Mouse (Mus musculus): Measurements from ENCODE around the gene Olfr384.
"Not testable (repeated sequence)": the region's sequence is repeated elsewhere in the genome, so short reads cannot be mapped to it uniquely, and the experiment has no call there.

The Olfr384 gene

GRCm38 (mm10) chr11:73598294-73598693, at the start of gene Olfr384:
TSS of gene Olfr384 (plus strand) at chr11:73598594.
- no peak for DNase-seq (ENCODE audit: extremely low read depth, low read depth, low spot score)

- DNase-seq (ENCODE audit: extremely low read depth, low read depth, low spot score) = no peak
Observed at GRCm38 (mm10) chr11:73579871-73580270, 18.5 kb upstream of the Olfr384 start.

DNA sequence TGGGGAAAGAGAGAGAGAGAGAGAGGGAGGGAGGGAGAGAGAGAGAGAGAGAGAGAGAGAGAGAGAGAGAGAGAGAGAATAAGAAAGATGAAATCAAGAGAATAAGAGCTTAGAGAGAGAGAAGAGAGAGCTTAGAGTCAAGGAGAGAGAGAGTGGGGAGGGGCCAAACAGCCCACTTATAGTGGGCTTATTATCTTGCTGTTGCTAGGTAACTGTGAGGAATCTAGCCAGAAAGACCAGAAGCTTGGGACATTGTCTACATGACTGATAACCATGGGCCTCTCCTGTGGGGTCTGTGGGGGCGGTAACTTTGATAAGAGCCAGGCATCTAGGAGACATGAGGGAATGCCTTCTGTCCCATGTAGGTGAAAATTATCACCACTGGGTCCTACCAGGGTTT, 15.2 kb upstream of the Olfr384 start:
- DNase-seq (ENCODE audit: extremely low read depth, low read depth, low spot score) = not testable (repeated sequence)

DNA sequence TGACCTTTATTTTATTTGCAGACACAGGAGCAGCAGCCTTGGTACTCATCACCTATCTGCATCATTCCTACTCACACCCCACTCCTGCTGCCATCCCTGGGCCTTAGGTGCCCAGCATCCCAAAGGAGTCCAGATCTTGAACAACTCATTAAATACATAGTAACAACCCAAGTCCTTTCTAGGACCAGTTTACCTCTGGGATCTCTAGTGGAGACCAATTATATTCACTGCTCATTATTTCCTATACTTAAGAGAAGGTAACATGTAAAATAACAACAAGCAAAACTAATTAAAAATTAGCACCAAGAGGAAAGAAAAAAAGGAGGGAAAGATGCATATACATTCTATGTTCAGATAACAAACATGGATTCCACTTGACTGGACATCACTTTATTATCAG, 5.5 kb upstream of the Olfr384 start, which contains the start of gene Olfr385:
Gene Olfr385, minus strand, starts transcription at position 101 of the 400 bp plus-strand sequence.
- DNase-seq (ENCODE audit: extremely low read depth, low read depth, low spot score) = no peak
